Mouse (Mus musculus) heart, embryonic 14.5 days (tissue): ENCODE results near the gene Prkg2. TPM values are rescaled to one million over a fixed set of nuclear protein-coding genes. Genes with fewer than 3 reads are reported as not detected.

ENCODE experiments used
- ATAC-seq: fragments of 200-750 bp; cut with Nextera tagmentation; 2 replicates; pipeline ENCODE4 v1.8.0; 2017; ENCODE audit warnings: low read depth, moderate TSS enrichment; ENCODE audit not compliant: insufficient number of reproducible peaks, insufficient read depth, low FRiP score
- H3K27ac ChIP-seq, 2 experiments: fragments of 200-500 bp in 1 of 2; fragments of 300-500 bp in 1 of 2; sonication (generic) in 1 of 2; replicated peaks in 1 of 2; 2 replicates each; pipeline ENCODE4 v1.5.1; 2012 to 2014; ENCODE audit warnings: low read depth in 2 of 2, low read length in 2 of 2, control low read depth in 1 of 2, mild to moderate bottlenecking in 1 of 2, mixed read lengths in 1 of 2; ENCODE audit not compliant: control insufficient read depth in 1 of 2, insufficient read depth in 1 of 2
- H3K27me3 ChIP-seq: fragments of 300-500 bp; sonication (generic); 2 replicates; pipeline ENCODE4 v1.6.1; 2014; ENCODE audit warnings: mild to moderate bottlenecking, low read length, control low read depth; ENCODE audit not compliant: control insufficient read depth, insufficient read depth
- H3K36me3 ChIP-seq: fragments of 300-500 bp; sonication (generic); 2 replicates; pipeline ENCODE4 v1.6.1; 2014; ENCODE audit warnings: mild to moderate bottlenecking, control low read depth, low read length, mixed read lengths; ENCODE audit not compliant: control insufficient read depth, insufficient read depth
- H3K4me1 ChIP-seq, 2 experiments: fragments of 200-500 bp in 1 of 2; fragments of 300-500 bp in 1 of 2; sonication (generic) in 1 of 2; 2 replicates each; pipeline ENCODE4 v1.6.1; 2012 to 2014; ENCODE audit warnings: low read length in 2 of 2, control low read depth in 1 of 2, mixed read lengths in 1 of 2; ENCODE audit not compliant: control insufficient read depth in 2 of 2, insufficient read depth in 2 of 2
- H3K4me2 ChIP-seq: fragments of 300-500 bp; sonication (generic); 2 replicates; pipeline ENCODE4 v1.6.1; 2014; ENCODE audit warnings: mild to moderate bottlenecking, low read length
- H3K4me3 ChIP-seq, 2 experiments: fragments of 200-500 bp in 1 of 2; fragments of 300-500 bp in 1 of 2; sonication (generic) in 1 of 2; 2 replicates each; pipeline ENCODE4 v1.5.1; 2012 to 2014; ENCODE audit warnings: low read length in 2 of 2, mild to moderate bottlenecking in 2 of 2, control low read depth in 1 of 2, low read depth in 1 of 2, moderate library complexity in 1 of 2; ENCODE audit not compliant: control insufficient read depth in 1 of 2, insufficient read depth in 1 of 2
- H3K9ac ChIP-seq: fragments of 300-500 bp; sonication (generic); 2 replicates; pipeline ENCODE4 v1.6.1; 2014; ENCODE audit warnings: mild to moderate bottlenecking, low read length
- H3K9me3 ChIP-seq: fragments of 300-500 bp; sonication (generic); 2 replicates; pipeline ENCODE4 v1.6.1; 2016; ENCODE audit warnings: low read length, control low read depth; ENCODE audit not compliant: control insufficient read depth
- WGBS: fragments of 180-500 bp; shearing (Covaris S2); extraction: QIAGEN DNeasy Blood & Tissue Kit; methylation state at CpG from one replicate; pipeline ENCODE4 v1.1.7; 2014; 5-methylcytosine and 5-hydroxymethylcytosine counted together
- polyA plus RNA-seq: library from polyadenylated mRNA; unstranded; fragments of >200 nt; fragmentation: Nextera tagmentation; extraction: Ambion mirVana; gene quantifications from 2 replicates; pipeline ENCODE4 v1.2.1, GENCODE M21; 2014

The Prkg2 gene
- polyA plus RNA-seq, 1 experiment from 2014 or later: 0.24 TPM

GRCm38 (mm10) chr5:98975877-98976672 lies 61.1 kb downstream of the Prkg2 start:
- no peak overlapping the region for H3K4me3 ChIP-seq
- WGBS: 83% methylated on average over 10 of the region's 10 CpGs
- H3K36me3 ChIP-seq: no peaks in the 10 kb centered on the region

GRCm38 (mm10) chr5:98966679-98967078 lies 70.5 kb downstream of the Prkg2 start:
- WGBS: 57% methylated on average over 9 of the region's 9 CpGs
- ATAC-seq: no peak
- no peaks in the 10 kb centered on the region for H3K36me3 ChIP-seq
- H3K27ac ChIP-seq: no peak overlapping the region
- no peak overlapping the region for H3K9ac ChIP-seq
- H3K4me2 ChIP-seq: no peak overlapping the region
- no peak overlapping the region for H3K4me3 ChIP-seq
- peaks cover 0 to 2% of the 10 kb centered on the region in 2 experiments; a peak in 1 of 4 replicates for H3K4me1 ChIP-seq
- H3K9me3 ChIP-seq: no peaks in the 10 kb centered on the region
- no peaks in the 10 kb centered on the region for H3K27me3 ChIP-seq

More at GRCm38 (mm10) chr5:98975877-98976672, 61.1 kb downstream of the Prkg2 start:
- H3K27ac ChIP-seq: no peak overlapping the region
- H3K4me2 ChIP-seq: no peak overlapping the region
- H3K4me1 ChIP-seq: no peaks in the 10 kb centered on the region
- H3K27me3 ChIP-seq: no peaks in the 10 kb centered on the region
- H3K9me3 ChIP-seq: no peaks in the 10 kb centered on the region
- no peak for ATAC-seq
- H3K9ac ChIP-seq: no peak overlapping the region

GRCm38 (mm10) chr5:98965139-98965538 lies 72.0 kb downstream of the Prkg2 start:
- Histone ChIP-seq H3K4me3 (no peak overlapping the region), H3K4me2 (no peak overlapping the region), H3K27me3 (no peaks in the 10 kb centered on the region), H3K36me3 (no peaks in the 10 kb centered on the region), H3K4me1 (peaks cover 0 to 2% of the 10 kb centered on the region in 2 experiments; a peak in 1 of 4 replicates), H3K9me3 (no peaks in the 10 kb centered on the region), H3K27ac (no peak overlapping the region), H3K9ac (no peak overlapping the region)
- 57% methylated on average over 4 of the region's 4 CpGs for WGBS
- ATAC-seq: no peak

GRCm38 (mm10) chr5:98964367-98964766 lies 72.8 kb downstream of the Prkg2 start:
- H3K9me3 ChIP-seq: no peaks in the 10 kb centered on the region
- no peak for ATAC-seq

DNA sequence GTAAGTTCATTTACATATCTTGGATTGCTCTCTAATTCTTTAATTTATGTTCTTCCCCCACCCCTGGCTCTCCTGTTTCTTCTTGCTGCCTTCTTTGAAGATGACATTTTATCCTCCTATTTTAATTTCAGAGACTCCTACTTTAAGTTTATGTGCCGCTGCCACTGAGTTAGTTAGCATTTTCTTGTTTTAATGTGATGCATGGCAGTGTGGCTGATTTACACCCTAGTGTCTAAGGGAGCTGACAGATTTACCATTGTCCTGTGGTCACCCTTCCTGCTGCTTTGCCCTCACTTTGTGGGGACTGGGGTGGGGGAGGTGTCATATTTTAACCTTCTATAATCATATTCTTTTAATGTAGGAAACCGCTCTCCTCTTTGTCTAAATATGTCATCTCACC lies 74.7 kb downstream of the Prkg2 start:
- no peak overlapping the region for H3K4me3 ChIP-seq
- H3K9ac ChIP-seq: no peak overlapping the region
- no peaks in the 10 kb centered on the region for H3K36me3 ChIP-seq
- H3K27ac ChIP-seq: no peak overlapping the region
- no peaks in the 10 kb centered on the region for H3K9me3 ChIP-seq
- no peaks in the 10 kb centered on the region for H3K27me3 ChIP-seq
- no peak overlapping the region for H3K4me2 ChIP-seq
- no peak for ATAC-seq
- 80% methylated on average over 2 of the region's 2 CpGs for WGBS
- peaks cover 0 to 2% of the 10 kb centered on the region in 2 experiments; a peak in 1 of 4 replicates for H3K4me1 ChIP-seq

More at GRCm38 (mm10) chr5:98964367-98964766, 72.8 kb downstream of the Prkg2 start:
- Histone ChIP-seq H3K27ac (no peak overlapping the region), H3K4me2 (no peak overlapping the region), H3K9ac (no peak overlapping the region), H3K27me3 (no peaks in the 10 kb centered on the region), H3K36me3 (no peaks in the 10 kb centered on the region), H3K4me3 (no peak overlapping the region), H3K4me1 (peaks cover 0 to 2% of the 10 kb centered on the region in 2 experiments; a peak in 1 of 4 replicates)
- WGBS: 42% methylated on average over 6 of the region's 6 CpGs

GRCm38 (mm10) chr5:98955576-98955975 lies 81.6 kb downstream of the Prkg2 start:
- ATAC-seq: no peak
- Histone ChIP-seq H3K27me3 (no peaks in the 10 kb centered on the region), H3K9me3 (no peaks in the 10 kb centered on the region), H3K27ac (no peak overlapping the region), H3K4me1 (no peaks in the 10 kb centered on the region), H3K4me3 (no peak overlapping the region), H3K9ac (no peak overlapping the region), H3K4me2 (no peak overlapping the region), H3K36me3 (no peaks in the 10 kb centered on the region)
- WGBS: 74% methylated on average over 3 of the region's 3 CpGs

DNA sequence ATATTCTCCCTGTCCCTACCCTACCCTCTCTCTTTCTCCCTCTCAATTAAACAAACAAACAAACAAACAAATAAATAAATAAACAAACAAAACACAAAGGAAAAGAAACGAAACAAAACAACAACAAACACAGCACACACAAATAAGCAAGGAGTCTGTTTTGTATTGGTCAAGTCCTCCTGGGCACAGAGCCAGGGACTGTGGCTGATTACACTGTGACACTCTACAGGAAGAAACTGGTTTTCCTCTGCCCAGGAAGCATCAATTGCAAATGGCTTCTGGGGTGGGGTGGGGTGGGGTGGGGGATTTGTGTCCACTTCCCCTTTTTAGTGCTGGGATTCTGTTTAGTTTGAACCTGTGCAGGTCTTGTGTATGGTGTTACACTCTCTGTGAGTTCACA lies 83.8 kb downstream of the Prkg2 start:
- Histone ChIP-seq H3K9me3 (no peaks in the 10 kb centered on the region), H3K36me3 (no peaks in the 10 kb centered on the region), H3K27me3 (no peaks in the 10 kb centered on the region), H3K9ac (no peak overlapping the region), H3K4me1 (no peaks in the 10 kb centered on the region), H3K4me3 (no peak overlapping the region), H3K27ac (no peak overlapping the region), H3K4me2 (no peak overlapping the region)
- no peak for ATAC-seq
- WGBS: 48% methylated on average over 1 of the region's 1 CpGs
